Mouse (Mus musculus) heart, adult 8-10 months (tissue): ENCODE results near the gene Erich4. TPM values are rescaled to one million over a fixed set of nuclear protein-coding genes. Genes with fewer than 3 reads are reported as not detected.

Source experiments
- DNase-seq: peaks from one replicate; pipeline ENCODE4 v3.0.0; 2022; ENCODE audit warnings: low spot score
- total RNA-seq, 4 experiments: library from RNA; stranded (reverse); gene quantifications; 2 replicates each; pipeline ENCODE4 v1.2.4; 2022

The Erich4 gene
- total RNA-seq, 4 experiments from 2014 or later: 0.32 TPM; not detected in 3

DNA sequence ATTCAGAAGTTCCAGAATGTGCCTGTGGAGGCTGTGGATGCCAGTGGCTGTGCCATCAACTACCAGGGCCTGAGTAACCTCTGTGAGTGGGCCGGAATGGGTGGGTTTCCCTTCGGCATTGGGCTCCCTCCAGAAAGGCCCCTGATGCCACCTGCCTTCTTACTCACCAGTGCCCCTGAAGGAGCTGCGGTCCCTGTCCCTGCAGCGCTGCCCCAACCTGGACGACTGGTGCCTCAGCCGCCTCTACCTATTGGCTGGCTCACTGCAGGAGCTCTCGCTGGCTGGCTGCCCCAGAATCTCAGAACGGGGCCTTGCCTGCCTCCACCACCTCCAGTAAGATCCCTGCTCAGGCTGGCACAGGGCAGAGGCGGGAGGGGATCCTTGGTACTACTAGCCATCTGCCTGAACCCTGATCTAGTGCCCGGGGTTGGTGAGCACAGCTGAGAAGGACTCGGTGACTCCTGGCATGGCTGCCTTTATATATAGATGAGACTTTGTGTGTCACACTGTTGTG, 8.2 kb upstream of the Erich4 start:
- DNase-seq: no peak

DNA sequence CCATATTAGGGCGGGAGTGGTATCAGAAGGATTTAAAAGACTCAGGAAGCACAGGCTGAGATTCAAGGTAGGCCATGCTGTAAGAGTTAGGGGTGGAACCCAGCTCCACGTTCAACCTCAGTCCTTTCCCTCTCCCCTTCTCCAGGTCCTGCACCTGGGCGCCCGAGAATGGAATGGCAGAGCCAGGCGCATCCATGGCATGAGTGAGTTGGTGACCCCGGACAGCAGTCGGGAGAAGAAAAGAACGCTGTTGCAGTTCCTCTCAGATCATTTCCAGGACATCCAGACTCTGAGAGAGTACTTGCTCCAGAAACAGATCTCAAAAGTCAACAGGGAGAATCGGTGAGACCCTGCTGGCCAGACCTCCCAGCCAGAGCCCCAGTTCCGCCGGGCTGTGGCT, 5.1 kb upstream of the Erich4 start:
- no peak for DNase-seq

DNA sequence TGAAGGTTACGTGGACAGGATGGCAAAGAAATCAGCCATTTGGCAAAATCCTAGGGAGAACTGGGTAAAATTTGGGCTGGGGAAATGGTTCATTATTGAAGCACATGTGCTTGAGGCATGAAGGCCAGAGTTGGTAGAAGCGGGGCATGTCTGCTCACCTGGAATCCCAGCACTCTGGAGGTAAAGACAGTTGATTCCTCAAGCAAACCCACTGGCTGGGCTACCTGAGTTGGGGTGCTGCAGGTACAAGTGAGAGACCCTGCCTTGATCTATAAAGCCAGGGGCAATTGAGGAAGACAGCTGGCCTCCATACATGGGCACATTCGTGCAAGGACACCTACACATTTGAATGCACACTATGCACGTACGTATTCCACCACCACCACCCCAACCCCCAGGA, 4.4 kb upstream of the Erich4 start:
- no peak for DNase-seq

DNA sequence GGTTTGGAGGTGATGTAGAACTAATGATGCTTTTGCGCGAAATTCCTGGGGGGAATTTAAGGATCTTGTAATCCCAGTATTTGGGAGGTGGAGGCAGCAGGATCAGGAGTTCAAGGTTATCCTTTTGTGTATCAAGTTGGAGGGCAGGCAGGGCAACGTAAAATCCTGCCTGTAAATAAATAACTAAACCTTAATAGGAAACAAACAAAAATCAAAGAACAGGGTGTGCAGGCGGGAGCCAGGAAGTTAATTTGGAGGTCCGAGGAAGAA, 4.0 kb upstream of the Erich4 start:
- DNase-seq: no peak

DNA sequence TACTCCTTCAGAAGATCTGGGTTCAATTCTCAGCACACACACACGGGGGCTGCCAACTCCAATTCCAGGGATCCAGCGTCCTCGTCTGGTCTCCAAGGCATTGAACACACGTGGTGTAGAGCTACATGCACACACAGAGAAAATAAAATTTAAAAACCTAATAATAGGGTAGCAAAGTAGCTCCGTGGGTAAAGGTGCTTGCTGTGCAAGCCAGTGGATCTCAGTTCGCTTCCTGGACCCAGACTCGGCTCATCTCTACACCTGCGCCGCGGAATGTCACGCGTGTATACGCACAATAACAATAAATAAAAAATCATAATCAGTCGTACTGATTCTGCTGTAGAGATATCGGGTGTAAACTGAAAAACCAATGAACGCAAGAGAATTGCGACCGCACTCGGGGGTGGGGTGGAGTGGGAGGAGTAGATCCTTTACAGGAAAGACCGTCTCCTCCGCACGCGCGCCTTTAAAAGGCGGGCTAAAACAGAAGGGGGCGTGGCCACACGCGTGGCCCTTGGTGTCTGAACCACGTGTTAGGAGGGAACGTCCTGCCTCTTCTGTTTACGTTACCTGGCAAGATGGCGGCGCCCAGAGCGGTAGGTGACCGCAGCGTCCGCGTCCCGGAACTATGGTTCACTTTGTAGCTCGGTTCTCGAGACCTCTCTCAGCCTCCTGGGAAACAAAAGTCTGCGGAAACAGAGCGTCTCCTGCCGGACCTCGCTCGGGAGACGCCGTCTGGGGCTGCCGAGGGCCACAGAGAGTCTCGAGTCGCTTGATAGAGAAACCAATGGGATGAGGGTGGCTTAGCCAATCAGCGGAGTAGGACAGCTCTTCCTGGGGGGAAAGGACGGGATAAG, 3.4 kb upstream of the Erich4 start, which contains the start of gene Dmac2:
TSS of gene Dmac2 (plus strand) at position 550 of the 857 bp plus-strand sequence.
- DNase-seq: peak; percentile 93

DNA sequence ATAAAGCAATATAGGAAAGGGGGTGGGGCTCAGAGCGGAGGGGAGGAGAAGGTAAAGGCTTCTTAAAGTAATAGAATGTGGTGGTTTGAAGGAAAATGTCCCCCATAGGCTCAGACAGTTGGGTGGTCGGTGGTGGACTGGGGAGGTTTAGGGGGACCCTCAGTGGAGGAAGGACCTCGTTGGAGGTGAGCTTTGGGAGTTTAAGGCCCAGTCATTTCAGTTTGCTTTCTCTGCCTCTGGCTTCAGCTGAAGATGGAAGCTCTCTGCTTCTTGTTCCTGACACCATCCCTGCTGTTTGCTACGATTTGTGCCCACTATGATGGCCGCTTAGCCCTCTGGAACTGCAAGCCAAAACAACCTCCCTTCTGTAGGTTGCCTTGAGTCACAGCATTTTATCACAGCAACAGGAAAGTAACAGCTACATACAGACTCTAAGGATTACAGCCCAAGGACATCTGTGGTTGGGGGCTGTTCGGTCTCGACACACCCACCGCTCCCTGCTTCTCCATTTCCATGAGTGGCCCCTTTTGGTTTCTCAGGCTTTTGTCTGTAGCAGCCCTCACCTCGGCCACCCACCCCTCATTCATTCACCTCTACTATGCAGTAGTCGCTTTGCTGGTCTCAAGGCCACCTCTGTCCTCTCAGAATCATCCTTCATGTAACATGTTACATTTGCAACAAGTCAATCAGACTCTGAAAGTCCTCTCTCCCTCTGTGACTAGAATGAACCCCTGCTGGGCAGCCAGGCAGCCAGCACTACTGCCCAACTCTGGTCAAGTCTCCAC, 1.9 kb upstream of the Erich4 start:
- DNase-seq: no peak

DNA sequence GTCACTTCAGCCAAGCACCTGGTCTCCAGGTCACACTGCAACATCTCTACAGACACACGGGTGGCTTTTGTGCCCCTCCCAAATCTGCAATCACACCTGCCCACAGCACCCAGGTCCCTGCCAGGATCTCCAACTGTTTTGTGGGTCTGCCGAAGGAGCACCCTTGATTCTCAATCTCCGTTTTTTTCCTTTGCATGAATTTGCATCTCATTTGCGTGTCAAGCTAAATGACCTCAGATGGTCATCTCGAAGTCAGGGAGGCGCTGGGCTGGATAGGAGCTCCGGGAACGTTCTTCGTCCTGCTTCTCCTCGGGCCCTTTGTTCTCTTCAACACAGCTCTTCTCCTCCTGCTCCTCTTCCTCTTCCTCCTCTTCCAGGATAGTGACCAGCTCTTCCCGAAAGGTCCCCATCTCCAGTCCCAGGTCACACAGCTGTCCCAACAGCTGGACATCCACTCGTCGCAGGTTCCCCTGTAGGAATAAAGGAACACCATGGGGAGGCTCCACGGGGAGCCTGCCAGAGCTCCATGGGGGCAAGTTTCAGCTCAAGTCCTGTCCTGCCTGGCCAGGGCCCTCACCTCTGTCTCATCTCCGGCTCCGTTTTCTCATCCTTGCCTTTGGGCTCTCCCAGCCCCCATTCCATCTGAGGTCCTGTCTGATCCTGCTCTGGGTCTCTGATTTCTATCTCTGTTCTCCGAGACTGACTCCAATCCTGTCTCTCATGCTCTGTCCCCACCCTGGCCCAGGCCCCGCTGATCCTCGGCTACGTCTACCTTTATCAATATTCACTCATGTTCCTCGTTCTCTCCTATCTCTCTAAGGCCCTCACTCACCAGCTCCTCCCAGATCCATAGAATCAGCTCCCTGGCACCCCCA, 624 bp downstream of the Erich4 start:
- DNase-seq: no peak

DNA sequence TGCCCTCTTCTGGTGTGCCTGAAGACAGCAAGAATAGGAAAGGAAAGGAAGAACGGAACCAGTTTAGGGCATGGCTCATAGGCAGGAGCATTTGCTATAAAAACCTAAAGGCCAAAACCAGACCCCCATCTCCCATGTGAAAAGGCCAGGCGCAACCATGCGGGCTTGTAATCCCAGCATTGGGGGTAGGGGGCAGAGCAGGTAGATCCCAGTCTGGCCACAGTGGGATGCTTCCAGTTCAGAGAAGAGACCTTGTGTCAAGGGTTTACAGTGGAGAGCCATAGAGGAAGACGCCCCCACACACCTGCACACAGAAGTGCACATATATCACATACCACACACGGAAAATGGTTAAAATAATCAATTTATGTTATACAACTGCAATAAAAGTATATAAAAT, 1.6 kb downstream of the Erich4 start:
- DNase-seq: no peak

DNA sequence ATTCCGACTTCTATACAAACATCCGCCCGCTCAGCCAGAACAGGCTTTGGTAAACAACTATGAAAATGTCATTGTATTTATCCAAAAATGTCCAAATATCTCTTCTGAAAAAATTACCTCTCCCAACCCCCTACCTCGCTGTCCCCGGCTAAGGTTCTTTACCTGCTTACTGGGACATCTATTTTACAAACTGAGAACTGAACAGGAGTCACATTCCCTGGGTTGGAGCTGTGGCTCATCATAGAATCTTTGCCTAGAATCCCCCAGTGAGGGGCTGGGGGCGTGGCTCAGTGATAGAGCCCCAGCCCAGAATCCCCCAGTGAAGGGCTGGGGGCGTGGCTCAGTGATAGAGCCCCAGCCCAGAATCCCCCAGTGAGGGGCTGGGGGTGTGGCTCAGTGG, 4.2 kb downstream of the Erich4 start:
- DNase-seq: no peak

DNA sequence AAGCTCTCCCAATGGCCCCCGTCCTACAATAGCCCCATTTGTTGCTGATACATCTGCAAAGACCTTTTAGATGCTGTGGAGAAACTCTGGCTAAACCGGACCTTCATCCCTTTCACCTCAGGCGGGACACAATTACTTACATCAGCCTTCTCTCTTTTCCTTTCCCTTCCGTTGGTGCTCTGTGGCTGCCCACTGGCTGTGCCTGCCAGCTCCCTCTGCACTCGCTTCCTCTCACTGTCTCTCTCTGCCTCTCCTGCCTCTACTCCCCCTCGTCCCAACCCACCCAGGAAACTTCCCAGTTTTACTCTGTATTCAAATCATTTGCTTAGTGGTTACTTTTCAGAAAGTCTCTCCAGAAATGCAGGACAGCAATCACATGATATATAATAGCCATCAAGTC, 5.6 kb downstream of the Erich4 start:
- no peak for DNase-seq

DNA sequence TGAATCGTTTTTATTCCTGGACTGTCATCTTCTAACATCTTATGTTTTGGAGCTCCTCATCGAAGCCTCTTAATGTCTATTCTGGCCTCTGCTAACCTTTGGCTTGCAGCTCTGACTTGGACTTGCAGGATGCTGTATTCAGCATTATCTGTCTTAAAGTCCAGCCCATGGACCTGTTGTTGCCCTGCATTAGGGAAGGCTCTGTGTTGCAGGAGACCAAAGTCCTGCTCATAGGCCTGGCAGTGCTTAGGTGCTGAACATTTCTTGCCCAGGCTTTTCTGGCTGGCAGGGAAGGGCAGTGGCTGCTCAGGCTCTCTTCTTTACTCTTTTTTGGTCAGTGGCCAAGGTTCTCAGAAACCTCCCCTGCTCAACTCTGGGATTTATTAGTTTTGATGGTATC, 8.5 kb downstream of the Erich4 start:
- no peak for DNase-seq

DNA sequence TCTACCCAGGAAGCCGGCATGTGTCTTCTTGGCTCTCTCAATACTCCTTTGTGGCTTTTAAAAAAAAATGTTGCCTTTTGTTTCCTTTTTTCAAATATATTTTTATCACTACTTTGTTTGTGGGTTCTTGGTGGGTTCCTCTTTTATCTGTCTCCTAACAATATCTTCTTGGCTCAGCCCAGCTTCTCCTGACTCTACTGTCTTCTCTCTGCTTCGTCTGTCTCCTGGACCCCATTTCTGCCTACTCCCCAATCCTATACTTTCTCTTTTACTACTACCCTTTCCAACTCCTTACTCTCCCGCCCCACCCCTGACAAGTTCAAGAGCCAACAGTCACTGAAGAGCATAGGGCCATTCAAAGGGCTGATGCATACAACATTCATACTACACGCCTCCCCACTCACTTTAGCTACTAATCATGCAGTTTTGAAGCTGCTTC, 9.0 kb downstream of the Erich4 start:
- no peak for DNase-seq

DNA sequence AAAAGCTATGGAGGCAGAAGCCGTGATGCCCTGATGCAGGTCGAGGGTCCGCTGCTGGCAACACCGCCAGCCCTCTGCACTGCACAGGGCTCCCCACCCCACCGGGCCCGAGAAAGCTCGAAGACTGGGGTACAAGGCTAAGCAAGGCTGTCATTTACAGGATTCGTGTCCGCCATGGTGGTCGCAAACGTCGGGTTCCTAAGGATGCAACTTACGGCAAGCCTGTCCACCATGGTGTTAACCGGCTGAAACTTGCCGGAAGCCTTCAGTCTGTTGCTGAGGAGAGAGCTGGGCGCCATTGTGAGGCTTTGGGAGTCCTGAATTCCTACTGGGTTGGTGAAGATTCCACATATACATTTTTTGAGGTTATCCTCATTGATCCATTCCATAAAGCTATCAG, 14.3 kb downstream of the Erich4 start:
- DNase-seq: no peak

DNA sequence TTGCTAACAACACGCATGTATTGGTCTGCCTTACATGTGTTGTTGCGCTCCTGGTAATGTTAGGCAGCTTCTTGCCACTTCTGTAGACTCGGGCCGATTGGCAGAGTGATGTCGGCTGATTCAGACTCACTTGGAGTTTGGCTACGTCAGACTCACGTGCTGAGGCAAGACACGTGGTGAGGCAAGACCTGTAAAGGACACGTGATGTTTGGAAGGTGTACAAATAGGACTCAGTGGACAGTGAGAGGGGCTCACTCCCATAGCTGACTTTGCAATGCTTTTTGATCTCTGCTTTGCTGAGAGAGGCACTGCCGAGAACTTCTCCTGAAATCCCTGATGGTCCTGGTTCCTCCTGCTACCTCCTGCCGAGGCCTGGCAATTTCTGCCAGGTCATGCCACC, 15.0 kb downstream of the Erich4 start:
- DNase-seq: no peak

DNA sequence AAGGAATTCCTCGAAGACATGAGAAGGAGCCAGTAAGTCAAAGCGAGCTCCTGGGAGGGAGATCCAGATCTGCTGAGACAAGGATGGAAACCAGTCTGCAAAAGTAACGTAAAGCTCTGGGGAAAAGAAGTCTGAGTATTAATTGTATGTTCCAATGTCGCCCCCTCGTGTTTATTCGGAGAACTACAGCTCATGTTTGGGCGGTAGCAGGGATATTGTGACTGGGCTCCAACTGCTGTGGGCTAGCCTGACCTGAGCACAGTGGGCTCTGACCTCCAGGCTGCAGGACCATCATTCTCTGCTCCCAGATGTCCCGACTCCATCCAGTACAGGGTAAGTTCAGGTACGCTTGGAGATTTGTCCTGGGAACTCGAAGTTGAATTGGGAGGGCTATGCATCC, 16.0 kb downstream of the Erich4 start:
- peak; percentile 79 for DNase-seq

DNA sequence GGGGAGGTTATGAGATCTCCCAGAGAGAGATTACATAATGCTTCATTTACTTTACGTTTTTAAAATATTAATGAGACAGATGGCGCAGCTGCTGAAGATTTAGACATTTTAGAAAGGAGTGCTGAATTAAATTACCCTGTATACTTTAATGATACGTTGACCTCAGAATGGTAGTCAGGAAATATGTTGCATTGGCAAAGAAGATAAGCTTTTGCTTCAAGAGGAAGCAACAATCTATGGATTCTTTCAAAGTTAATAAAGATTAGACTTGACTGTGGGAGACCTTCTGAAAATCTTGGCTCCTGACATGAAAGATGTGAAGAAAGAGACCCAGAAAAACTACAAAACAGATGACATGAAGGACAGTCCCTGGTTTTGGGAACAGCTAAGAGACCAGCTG, 21.8 kb downstream of the Erich4 start:
- no peak for DNase-seq

DNA sequence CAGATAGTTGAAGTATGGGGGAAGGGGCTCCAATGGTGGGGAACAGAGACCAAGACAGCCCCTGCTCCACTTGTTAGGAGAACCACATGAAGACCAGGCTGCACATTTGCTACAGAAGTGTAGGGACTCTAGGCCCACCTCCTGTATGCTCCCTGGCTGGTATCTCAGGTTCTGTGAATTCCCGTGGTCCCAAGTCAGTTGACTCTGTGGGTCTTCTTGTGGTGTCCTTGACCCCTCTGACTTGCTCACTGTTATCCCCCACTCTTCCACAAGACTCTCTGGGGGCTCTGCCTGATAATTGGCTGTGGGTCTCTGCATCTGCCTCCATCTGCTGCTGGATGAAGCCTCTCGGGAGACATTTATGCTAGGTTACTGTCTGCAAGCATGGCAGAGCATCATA, 24.5 kb downstream of the Erich4 start:
- DNase-seq: no peak

DNA sequence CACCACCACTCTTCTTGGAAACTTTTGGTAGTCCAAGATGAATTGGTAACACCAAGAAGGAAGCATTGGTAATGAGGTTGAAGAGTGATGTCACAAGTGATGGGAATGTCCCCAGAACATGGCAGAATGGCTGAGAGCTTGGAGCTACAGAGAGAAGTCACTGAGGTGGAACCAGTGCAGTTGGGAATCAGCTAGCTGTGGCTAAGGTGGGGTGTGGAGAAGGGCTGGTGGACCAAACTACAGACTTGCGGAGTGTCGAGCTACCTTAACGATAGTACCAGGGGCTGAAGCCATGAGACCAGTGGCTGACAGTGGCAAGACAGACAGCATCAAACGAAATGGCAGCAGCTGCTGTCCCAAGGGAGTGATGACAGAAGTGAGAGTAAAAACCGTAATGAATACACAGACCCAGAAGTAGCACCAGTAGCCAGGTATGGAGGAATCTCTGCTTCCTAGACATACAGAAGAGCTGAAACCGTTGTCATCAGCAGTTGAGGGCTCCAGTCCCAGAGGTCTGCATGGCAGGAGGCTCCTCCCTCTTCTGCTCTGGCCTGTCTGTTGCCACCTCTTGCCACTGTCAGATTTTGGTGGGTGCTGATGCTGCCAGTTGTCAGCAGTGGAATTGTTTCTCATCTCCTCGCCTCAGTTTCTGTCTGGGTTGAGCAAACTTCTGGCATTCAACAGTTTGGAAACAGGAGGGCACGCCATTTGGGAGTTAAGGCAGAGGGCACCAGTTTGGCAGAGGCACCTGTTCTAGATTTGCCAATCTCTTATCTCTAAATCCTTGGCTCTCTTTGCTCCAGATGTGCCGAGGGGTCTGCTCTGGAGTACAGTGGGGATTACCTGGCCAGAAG, 30.1 kb downstream of the Erich4 start:
- no peak for DNase-seq

DNA sequence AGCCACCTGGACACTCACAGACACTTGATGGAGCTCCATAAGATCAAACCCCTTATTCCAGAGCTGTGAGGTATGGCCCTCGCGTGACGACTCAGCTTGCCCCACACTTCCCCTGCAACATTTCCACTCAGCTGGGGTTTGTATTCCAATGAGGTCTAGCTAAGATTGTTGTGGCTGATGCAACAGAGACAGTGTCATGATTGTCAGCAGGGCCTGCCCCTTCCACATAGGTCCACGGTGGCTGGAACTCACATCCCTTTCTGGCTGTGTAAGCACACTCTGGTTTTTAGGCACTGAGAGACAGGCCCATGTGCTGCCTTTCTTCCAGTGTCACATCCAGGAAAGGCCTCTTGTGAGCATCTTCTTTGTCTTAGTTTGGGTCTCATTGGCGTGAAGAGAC, 31.0 kb downstream of the Erich4 start:
- no peak for DNase-seq

DNA sequence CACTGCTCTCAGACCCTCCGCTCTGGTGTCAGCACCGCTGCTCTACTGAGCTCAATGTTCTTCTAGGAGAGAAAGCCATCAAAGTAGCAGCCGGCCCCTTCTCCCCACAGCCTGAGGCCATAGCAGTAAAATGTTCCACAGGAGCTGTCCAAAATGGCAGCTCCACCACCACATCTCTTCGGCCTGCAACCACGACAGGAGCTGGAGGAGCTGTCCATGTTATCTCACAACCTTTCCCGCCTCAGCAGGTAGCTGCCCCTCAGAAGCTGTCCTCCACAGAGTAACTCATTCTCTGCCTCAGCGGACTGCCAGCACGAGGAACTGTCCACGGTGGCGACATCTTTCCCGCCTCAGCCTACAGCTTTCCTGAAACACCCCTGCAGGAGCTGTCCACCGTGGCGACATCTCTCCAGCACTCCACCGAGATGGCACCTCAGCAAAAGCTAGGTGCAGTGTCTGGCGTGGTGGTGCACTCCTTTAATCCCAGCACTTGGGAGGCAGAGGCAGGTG, 33.3 kb downstream of the Erich4 start:
- no peak for DNase-seq

DNA sequence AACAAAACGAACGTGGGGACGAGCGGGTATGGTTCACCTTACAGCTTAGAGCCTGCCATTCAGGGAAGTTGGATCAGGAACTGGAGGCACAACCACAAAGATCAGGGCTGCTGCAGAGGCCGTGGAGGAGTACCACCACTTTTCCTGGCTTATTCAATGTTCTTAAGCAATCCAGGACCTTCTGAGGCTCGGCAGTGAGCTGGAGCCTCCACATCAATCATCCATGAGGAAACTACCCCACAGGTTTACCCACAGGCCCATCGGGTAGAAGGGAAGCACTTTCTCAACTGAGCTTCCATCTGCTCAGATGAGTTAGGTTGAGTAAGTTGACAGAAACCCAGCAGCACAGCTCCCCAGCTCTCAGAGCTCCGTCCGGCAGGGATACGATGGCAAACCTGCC, 36.3 kb downstream of the Erich4 start:
- no peak for DNase-seq
